8 mouse cellular contexts compared by ENCODE assay signal in genomic region chr17:24528560-24528918, GRCm38 (mm10). TPM values are rescaled to one million over a fixed set of nuclear protein-coding genes. Genes with fewer than 3 reads are reported as not detected.
DNase-seq lines count a peak whose midpoint lies in the region; ATAC-seq and TF ChIP-seq lines count a peak whose summit lies in the region.

No protein-coding gene starts in this region.

- no peak for TF ChIP-seq CTCF in gastrocnemius, adult 2 months (IDR thresholded peaks at IDR 0.05)
- TF ChIP-seq CTCF in embryonic fibroblast, embryonic 13.5 days (IDR thresholded peaks at IDR 0.05; ENCODE audit: borderline replicate concordance, insufficient read depth, low read length): no peak

- H3K4me3 ChIP-seq in gastrocnemius, adult 2 months: peak overlapping the region; percentile 87
- peak overlapping the region; percentile 88 for H3K4me3 ChIP-seq in embryonic fibroblast, embryonic 13.5 days (ENCODE audit: insufficient read depth, low read length)
- peak overlapping the region; percentile 93 for H3K4me3 ChIP-seq in liver, embryonic 12.5 days

- ATAC-seq in liver, embryonic 12.5 days: no peak

- H3K4me1 ChIP-seq in embryonic fibroblast, embryonic 13.5 days (ENCODE audit: control insufficient read depth, insufficient read depth, low read length): peaks cover 7% of the 10 kb centered on the region; the same call in 1 of the 2 replicates
- H3K4me1 ChIP-seq in liver, embryonic 12.5 days: peaks cover 78% of the 10 kb centered on the region

- H3K9ac ChIP-seq in liver, embryonic 12.5 days: peak overlapping the region; percentile 81

- H3K9me3 ChIP-seq in liver, embryonic 12.5 days (replicated peaks): no peaks in the 10 kb centered on the region

- H3K27ac ChIP-seq in gastrocnemius, adult 2 months: peak overlapping the region; percentile 84
- H3K27ac ChIP-seq in embryonic fibroblast, embryonic 13.5 days (ENCODE audit: insufficient read depth, low read length): peak overlapping the region; percentile 89
- H3K27ac ChIP-seq in liver, embryonic 12.5 days: peak overlapping the region; percentile 88

- H3K27me3 ChIP-seq in liver, embryonic 12.5 days (replicated peaks): no peaks in the 10 kb centered on the region

- intact Hi-C loops in gastrocnemius, adult 2 months (cut with DNase I): loop anchor here (2.0 to 5.0 kb wide), 3 partner anchors 41 to 124 kb away; partner anchors contain the start of genes Caskin1, Nthl1 and Tsc2

- peaks cover 37% of the 10 kb centered on the region for H3K36me3 ChIP-seq in liver, embryonic 12.5 days

- no peak for DNase-seq in gastrocnemius, adult 2 months
- no peak for DNase-seq in gastrocnemius, adult 8-10 months (ENCODE audit: low spot score in 2 of 2)
- peak; percentile 31 for DNase-seq in 3T3-L1 (ENCODE audit: low read depth, low spot score)
- DNase-seq in right cerebral cortex, postnatal 36 days (ENCODE audit: low spot score in 2 of 2): no peak
- DNase-seq in cerebellum, postnatal 36 days: no peak
- no peak for DNase-seq in left cerebral cortex, adult 18-20 months (ENCODE audit: low spot score in 2 of 2)

- WGBS in liver, embryonic 12.5 days (ENCODE audit: insufficient replicate concordance): under 1% methylated on average over 8 of the region's 8 CpGs

- peak; percentile 51; the same call in 1 of the 2 replicates for TF ChIP-seq POLR2A in embryonic fibroblast, embryonic 13.5 days (IDR thresholded peaks at IDR 0.05; ENCODE audit: low read depth, low read length)

- peak overlapping the region; percentile 82 for H3K4me2 ChIP-seq in liver, embryonic 12.5 days

RNA-seq across cellular contexts. Expression of gene Traf7, which starts 0.8 kb away (rescaled TPM):
- 10 to 100 TPM; 27.3 to 35.2 TPM for total RNA-seq in gastrocnemius, adult 2 months (2021)
- 10 to 100 TPM; 25.0 to 28.2 (median 26.2) TPM for total RNA-seq in gastrocnemius, adult 8-10 months (2022)
- 161 and 163 TPM in 2 replicates for polyA plus RNA-seq in embryonic fibroblast, embryonic 13.5 days (2011; ENCODE audit: insufficient read length, low read depth, missing spikeins)
- polyA plus RNA-seq in liver, embryonic 12.5 days (2016; fragmentation: Nextera tagmentation; extraction: Ambion mirVana): 52.2 and 55.4 TPM in 2 replicates
- total RNA-seq in left cerebral cortex, adult 18-20 months (2021): 10 to 100 TPM; 64.2 to 83.9 TPM

RNA-seq across cellular contexts. Expression of gene Rab26, which starts 5.5 kb away (rescaled TPM):
- total RNA-seq in gastrocnemius, adult 2 months (2021): not detected
- under 1 TPM in 1 of 4 experiments, not detected in 3; 0.27 TPM for total RNA-seq in gastrocnemius, adult 8-10 months (2022)
- 1.4 and 1.6 TPM in 2 replicates for polyA plus RNA-seq in embryonic fibroblast, embryonic 13.5 days (2011; ENCODE audit: insufficient read length, low read depth, missing spikeins)
- 1.3 and 1.9 TPM in 2 replicates for polyA plus RNA-seq in liver, embryonic 12.5 days (2016; fragmentation: Nextera tagmentation; extraction: Ambion mirVana)
- 10 to 100 TPM; 45.8 to 50.0 TPM for total RNA-seq in left cerebral cortex, adult 18-20 months (2021)

RNA-seq across cellular contexts. Expression of gene Pkd1, which starts 21.1 kb away (rescaled TPM):
- total RNA-seq in gastrocnemius, adult 2 months (2021): 10 to 100 TPM; 18.3 to 25.0 TPM
- total RNA-seq in gastrocnemius, adult 8-10 months (2022): 10 to 100 TPM; 14.6 to 20.4 (median 19.0) TPM
- polyA plus RNA-seq in embryonic fibroblast, embryonic 13.5 days (2011; ENCODE audit: insufficient read length, low read depth, missing spikeins): 63.1 and 66.7 TPM in 2 replicates
- 6.0 and 6.5 TPM in 2 replicates for polyA plus RNA-seq in liver, embryonic 12.5 days (2016; fragmentation: Nextera tagmentation; extraction: Ambion mirVana)
- total RNA-seq in left cerebral cortex, adult 18-20 months (2021): 10 to 100 TPM; 67.5 to 71.2 TPM

RNA-seq across cellular contexts. Expression of gene Caskin1, which starts 40.1 kb away (rescaled TPM):
- under 1 TPM in 1 of 2 experiments, not detected in 1; 0.08 TPM for total RNA-seq in gastrocnemius, adult 2 months (2021)
- total RNA-seq in gastrocnemius, adult 8-10 months (2022): under 1 TPM in 2 of 4 experiments, not detected in 2; 0.05 to 0.21 TPM
- polyA plus RNA-seq in embryonic fibroblast, embryonic 13.5 days (2011; ENCODE audit: insufficient read length, low read depth, missing spikeins): not detected in 2 replicates
- 0.14 and 0.32 TPM in 2 replicates for polyA plus RNA-seq in liver, embryonic 12.5 days (2016; fragmentation: Nextera tagmentation; extraction: Ambion mirVana)
- 100 to 1,000 TPM; 123 to 129 TPM for total RNA-seq in left cerebral cortex, adult 18-20 months (2021)

RNA-seq across cellular contexts. Expression of gene Mlst8, which starts 49.7 kb away (rescaled TPM):
- total RNA-seq in gastrocnemius, adult 2 months (2021): 10 to 100 TPM; 12.1 to 14.8 TPM
- total RNA-seq in gastrocnemius, adult 8-10 months (2022): 10 to 100 TPM in 2 of 4 experiments, 1 to 10 TPM in 2; 8.2 to 11.3 (median 9.6) TPM
- 20.9 and 23.3 TPM in 2 replicates for polyA plus RNA-seq in embryonic fibroblast, embryonic 13.5 days (2011; ENCODE audit: insufficient read length, low read depth, missing spikeins)
- polyA plus RNA-seq in liver, embryonic 12.5 days (2016; fragmentation: Nextera tagmentation; extraction: Ambion mirVana): 17.2 and 19.4 TPM in 2 replicates
- 10 to 100 TPM; 34.9 to 35.3 TPM for total RNA-seq in left cerebral cortex, adult 18-20 months (2021)

Comparison
In these comparisons a context has a peak if more than half of its experiments do, and no peak if none do; other contexts are left out.
1. RNA of gene Rab26, which starts 5.5 kb away (total RNA-seq): 45.8 to 50.0 TPM in left cerebral cortex, adult 18-20 months; not detected in gastrocnemius, adult 2 months and 0.27 TPM in gastrocnemius, adult 8-10 months; every median in the first group is over 10 times any median in the second.
2. Peak in every context shown above with its lines, with median percentiles within 50 percentile points of each other: H3K27ac ChIP-seq and H3K4me3 ChIP-seq.